Mouse (Mus musculus) forebrain, embryonic 13.5 days (tissue): Measurements from ENCODE around the gene Whamm. TPM values are rescaled to one million over a fixed set of nuclear protein-coding genes. Genes with fewer than 3 reads are reported as not detected.
A peak's percentile ranks its signal among the peaks of the same experiment; 100 is the strongest.

Experiments used
- ATAC-seq: fragments of 200-750 bp; cut with Nextera tagmentation; 2 replicates; pipeline ENCODE4 v1.8.0; 2017
- H3K27ac ChIP-seq: fragments of 300-500 bp; sonication (generic); 2 replicates; pipeline ENCODE4 v1.5.1; 2015; ENCODE audit warnings: inconsistent platforms, mild to moderate bottlenecking, moderate library complexity
- H3K27me3 ChIP-seq: fragments of 300-500 bp; sonication (generic); 2 replicates; pipeline ENCODE4 v1.6.1; 2015; ENCODE audit warnings: mild to moderate bottlenecking, inconsistent platforms
- H3K36me3 ChIP-seq: fragments of 300-500 bp; sonication (generic); 2 replicates; pipeline ENCODE4 v1.6.1; 2015; ENCODE audit warnings: mild to moderate bottlenecking, inconsistent platforms; ENCODE audit not compliant: poor library complexity, severe bottlenecking
- H3K4me1 ChIP-seq: fragments of 300-500 bp; sonication (generic); 2 replicates; pipeline ENCODE4 v1.6.1; 2015; ENCODE audit warnings: inconsistent platforms
- H3K4me2 ChIP-seq: fragments of 300-500 bp; sonication (generic); 2 replicates; pipeline ENCODE4 v1.6.1; 2015; ENCODE audit warnings: inconsistent platforms, mild to moderate bottlenecking, moderate library complexity
- H3K4me3 ChIP-seq: fragments of 300-500 bp; sonication (generic); 2 replicates; pipeline ENCODE4 v1.5.1; 2015; ENCODE audit warnings: mild to moderate bottlenecking, inconsistent platforms
- H3K9ac ChIP-seq: fragments of 300-500 bp; sonication (generic); 2 replicates; pipeline ENCODE4 v1.6.1; 2015; ENCODE audit warnings: mild to moderate bottlenecking, inconsistent platforms
- H3K9me3 ChIP-seq: fragments of 300-500 bp; sonication (generic); replicated peaks from 2 replicates; pipeline ENCODE4 v1.6.1; 2016; ENCODE audit warnings: inconsistent platforms
- WGBS: fragments of 180-500 bp; shearing (Covaris S2); methylation state at CpG from one replicate; pipeline ENCODE4 v1.1.7; 2015; 5-methylcytosine and 5-hydroxymethylcytosine counted together
- polyA plus RNA-seq: library from polyadenylated mRNA; unstranded; fragments of >200 nt; fragmentation: Nextera tagmentation; extraction: Ambion mirVana; gene quantifications from 2 replicates; pipeline ENCODE4 v1.2.1, GENCODE M21; 2015

Whamm gene
- polyA plus RNA-seq, 1 experiment from 2014 or later, result 4.5 TPM

DNA sequence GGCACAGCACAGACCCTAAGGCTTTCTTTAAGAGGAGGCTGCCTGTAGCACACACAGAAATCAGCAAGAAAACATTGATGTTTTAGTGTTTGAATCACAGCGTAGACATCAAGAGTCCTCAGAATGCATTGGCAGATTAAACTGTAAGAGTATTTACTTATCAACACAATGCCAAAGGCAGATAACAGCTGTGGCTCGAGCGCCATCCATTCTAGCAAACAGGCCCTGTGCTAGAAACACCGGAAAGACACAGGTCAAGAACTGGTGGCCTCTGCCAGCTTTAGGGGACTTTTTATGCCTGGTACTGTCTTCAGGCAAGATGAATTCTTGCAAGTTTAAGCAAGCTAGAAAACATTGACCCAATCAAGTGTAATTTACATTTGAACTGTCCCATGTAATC lies 4.7 kb upstream of the Whamm start:
- no peak overlapping the region for H3K4me3 ChIP-seq
- ATAC-seq, result no peak
- peaks cover 12% of the 10 kb centered on the region; the same call in 1 of the 2 replicates for H3K4me1 ChIP-seq
- H3K9me3 ChIP-seq, result no peaks in the 10 kb centered on the region
- H3K27ac ChIP-seq, result no peak overlapping the region
- H3K27me3 ChIP-seq, result no peaks in the 10 kb centered on the region
- no peak overlapping the region for H3K4me2 ChIP-seq
- H3K9ac ChIP-seq, result no peak overlapping the region
- WGBS, result 77% methylated on average over 4 of the region's 4 CpGs
- H3K36me3 ChIP-seq, result no peaks in the 10 kb centered on the region

DNA sequence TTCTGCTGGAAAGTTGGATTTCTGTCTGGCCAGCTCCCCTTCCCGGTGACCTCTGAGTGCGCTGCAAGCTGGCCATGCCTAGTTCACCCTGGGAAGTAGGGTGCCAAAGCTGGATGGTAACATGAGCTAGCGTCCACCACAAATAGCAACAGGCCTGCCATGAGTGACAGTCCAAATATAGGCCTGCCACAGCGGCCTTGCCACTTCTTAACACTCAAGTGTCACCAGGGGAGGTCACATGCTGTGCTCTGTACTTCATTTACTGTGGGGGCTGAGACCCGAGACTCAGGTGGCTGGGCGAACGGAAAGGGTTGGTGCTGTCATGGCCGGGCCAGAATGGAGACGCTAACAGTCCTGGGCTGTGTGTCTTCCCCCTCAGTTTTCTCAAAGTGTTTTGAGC lies 4.2 kb upstream of the Whamm start, which contains the start of gene Fsd2:
Fsd2 (minus strand) TSS at position 53 of the 400 bp plus-strand sequence.
- no peak for ATAC-seq
- Histone ChIP-seq H3K9ac (no peak within 1 kb of the TSS), H3K27ac (peak within 1 kb of the TSS; percentile 69), H3K36me3 (no peaks in the 10 kb centered on the region), H3K27me3 (no peaks in the 10 kb centered on the region), H3K4me3 (no peak within 1 kb of the TSS), H3K4me1 (peaks cover 13% of the 10 kb centered on the region), H3K4me2 (no peak within 1 kb of the TSS), H3K9me3 (no peaks in the 10 kb centered on the region)
- WGBS, result 83% methylated on average over 9 of the region's 9 CpGs

DNA sequence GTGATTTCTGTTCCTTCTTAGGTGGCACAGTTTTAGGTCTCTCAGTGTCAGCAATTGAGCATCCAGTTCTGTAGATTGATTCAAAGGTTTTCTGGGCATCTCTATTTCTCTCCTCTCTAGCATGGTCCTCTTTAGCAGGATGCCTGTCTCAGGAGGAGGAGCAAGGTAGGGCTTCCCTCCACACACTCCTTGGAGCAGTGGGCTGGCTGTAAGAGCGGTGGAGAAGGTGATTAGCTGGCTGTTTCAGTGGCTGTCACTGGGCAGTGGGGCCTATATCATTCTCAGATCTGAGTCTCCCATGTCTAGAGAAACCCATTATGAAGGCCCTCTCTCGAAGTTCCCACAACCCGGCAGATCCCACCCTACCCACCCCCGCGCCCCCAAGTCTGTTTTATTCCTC lies 3.7 kb upstream of the Whamm start:
- no peak overlapping the region for H3K4me2 ChIP-seq
- no peak for ATAC-seq

DNA sequence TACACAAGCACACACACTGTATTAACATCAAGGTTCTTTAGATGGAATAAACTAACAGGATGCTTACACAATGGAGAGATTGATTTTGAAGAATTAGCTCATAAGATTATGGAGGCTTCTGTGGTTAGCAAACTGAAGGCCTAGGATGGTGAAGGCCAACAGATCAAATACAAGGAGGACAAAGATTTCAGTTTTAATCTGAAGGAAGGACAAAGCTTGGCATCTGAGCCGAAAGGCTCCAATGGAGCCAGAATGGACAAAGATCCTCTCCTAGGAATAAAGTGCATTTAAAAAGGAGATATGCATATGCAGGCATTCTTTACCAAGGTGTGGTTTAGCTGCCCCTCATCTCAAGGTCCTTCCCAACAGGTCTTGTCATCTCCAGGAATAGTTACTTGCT lies 1.2 kb upstream of the Whamm start:
- peaks cover 1% of the 10 kb centered on the region for H3K36me3 ChIP-seq
- ATAC-seq, result no peak
- H3K4me2 ChIP-seq, result no peak overlapping the region
- H3K27ac ChIP-seq, result no peak overlapping the region
- H3K9ac ChIP-seq, result no peak overlapping the region
- H3K27me3 ChIP-seq, result no peaks in the 10 kb centered on the region
- 100% methylated on average over 1 of the region's 1 CpGs for WGBS
- H3K9me3 ChIP-seq, result no peaks in the 10 kb centered on the region
- no peak overlapping the region for H3K4me3 ChIP-seq
- H3K4me1 ChIP-seq, result peaks cover 32% of the 10 kb centered on the region

More for the DNA sequence above, 3.7 kb upstream of the Whamm start:
- Histone ChIP-seq H3K27ac (no peak overlapping the region), H3K9ac (no peak overlapping the region), H3K36me3 (no peaks in the 10 kb centered on the region), H3K27me3 (no peaks in the 10 kb centered on the region), H3K4me1 (peaks cover 18% of the 10 kb centered on the region), H3K4me3 (no peak overlapping the region), H3K9me3 (no peaks in the 10 kb centered on the region)
- WGBS, result 94% methylated on average over 5 of the region's 5 CpGs

DNA sequence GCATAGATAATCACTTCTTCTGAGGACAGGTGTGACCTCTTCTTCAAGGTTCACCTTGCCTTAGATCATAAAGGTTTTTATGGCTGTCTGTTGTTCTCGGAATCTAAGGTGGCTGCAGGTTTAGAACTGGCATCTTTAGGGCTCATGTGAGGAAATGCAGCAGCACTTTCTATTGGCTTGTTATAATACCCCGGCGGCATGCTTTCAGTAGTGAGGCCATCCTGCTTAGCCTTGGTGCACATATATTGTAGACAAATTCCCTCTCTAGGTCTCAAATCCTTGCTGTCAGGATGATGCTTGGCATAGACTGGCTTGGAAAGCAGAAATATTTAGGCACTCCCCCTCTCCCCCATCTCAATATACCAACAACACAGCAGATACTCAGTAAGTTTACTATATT lies 795 bp upstream of the Whamm start:
- H3K4me2 ChIP-seq, result no peak overlapping the region
- H3K27me3 ChIP-seq, result no peaks in the 10 kb centered on the region
- 93% methylated on average over 3 of the region's 3 CpGs for WGBS
- no peak for ATAC-seq
- H3K4me3 ChIP-seq, result no peak overlapping the region
- H3K9ac ChIP-seq, result no peak overlapping the region
- peaks cover 5% of the 10 kb centered on the region for H3K36me3 ChIP-seq
- peaks cover 30% of the 10 kb centered on the region for H3K4me1 ChIP-seq
- no peak overlapping the region for H3K27ac ChIP-seq
- no peaks in the 10 kb centered on the region for H3K9me3 ChIP-seq

DNA sequence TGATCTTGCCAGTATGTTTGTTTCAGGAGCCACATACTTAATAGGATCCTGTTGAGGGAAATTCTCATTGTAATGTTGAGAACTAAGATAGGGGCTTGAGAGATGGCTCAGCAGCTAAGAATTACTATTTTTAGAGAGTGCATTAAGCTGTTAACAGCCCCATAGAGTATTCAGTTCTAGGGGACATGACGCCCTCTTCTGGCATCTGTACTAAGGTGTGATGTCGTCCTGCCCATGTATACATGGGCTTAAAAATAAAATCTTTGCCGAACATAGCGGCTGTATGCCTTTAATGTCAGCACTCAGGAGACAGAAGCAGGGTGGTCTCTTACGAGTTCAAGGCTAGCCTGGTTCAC lies 336 bp upstream of the Whamm start:
- Histone ChIP-seq H3K9me3 (no peaks in the 10 kb centered on the region), H3K9ac (no peak overlapping the region), H3K27ac (no peak overlapping the region), H3K4me1 (peaks cover 25% of the 10 kb centered on the region), H3K4me3 (peak overlapping the region; percentile 84), H3K27me3 (no peaks in the 10 kb centered on the region), H3K4me2 (peak overlapping the region; percentile 75), H3K36me3 (peaks cover 9% of the 10 kb centered on the region)
- no peak; the same call in 1 of the 2 replicates for ATAC-seq
- 4% methylated on average over 5 of the region's 5 CpGs for WGBS

DNA sequence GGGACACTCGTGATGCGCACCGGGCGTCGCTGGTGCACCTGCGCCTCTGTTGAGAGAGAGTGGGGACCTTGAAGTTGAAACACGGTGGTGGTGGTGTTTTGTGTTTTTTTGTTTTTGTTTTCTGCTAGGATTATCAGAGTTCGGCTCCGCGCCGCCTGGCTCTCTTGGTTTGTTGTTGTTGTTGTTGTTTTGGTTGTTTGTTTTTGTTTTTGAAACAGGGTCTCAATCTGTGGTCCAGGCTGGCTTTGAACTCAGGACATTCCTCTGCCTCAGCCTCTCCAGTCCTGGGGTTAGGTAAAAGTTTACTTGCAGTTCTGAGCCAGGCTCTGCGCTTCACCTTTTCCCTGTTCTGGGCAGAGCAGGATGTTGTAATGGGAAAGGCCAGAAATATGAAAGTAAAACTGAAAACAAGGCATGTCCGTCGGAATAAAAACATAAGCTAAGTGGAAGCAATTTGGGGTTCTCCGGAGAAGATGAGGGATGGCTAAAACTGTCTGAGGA lies 925 bp downstream of the Whamm start:
- peak overlapping the region; percentile 75 for H3K4me2 ChIP-seq
- peaks cover 14% of the 10 kb centered on the region for H3K36me3 ChIP-seq
- H3K9me3 ChIP-seq, result no peaks in the 10 kb centered on the region
- peak overlapping the region; percentile 97 for H3K27ac ChIP-seq
- ATAC-seq, result no peak
- peaks cover 20% of the 10 kb centered on the region for H3K4me1 ChIP-seq
- no peaks in the 10 kb centered on the region for H3K27me3 ChIP-seq
- peak overlapping the region; percentile 91 for H3K9ac ChIP-seq
- H3K4me3 ChIP-seq, result peak overlapping the region; percentile 84
- 17% methylated on average over 15 of the region's 15 CpGs for WGBS

DNA sequence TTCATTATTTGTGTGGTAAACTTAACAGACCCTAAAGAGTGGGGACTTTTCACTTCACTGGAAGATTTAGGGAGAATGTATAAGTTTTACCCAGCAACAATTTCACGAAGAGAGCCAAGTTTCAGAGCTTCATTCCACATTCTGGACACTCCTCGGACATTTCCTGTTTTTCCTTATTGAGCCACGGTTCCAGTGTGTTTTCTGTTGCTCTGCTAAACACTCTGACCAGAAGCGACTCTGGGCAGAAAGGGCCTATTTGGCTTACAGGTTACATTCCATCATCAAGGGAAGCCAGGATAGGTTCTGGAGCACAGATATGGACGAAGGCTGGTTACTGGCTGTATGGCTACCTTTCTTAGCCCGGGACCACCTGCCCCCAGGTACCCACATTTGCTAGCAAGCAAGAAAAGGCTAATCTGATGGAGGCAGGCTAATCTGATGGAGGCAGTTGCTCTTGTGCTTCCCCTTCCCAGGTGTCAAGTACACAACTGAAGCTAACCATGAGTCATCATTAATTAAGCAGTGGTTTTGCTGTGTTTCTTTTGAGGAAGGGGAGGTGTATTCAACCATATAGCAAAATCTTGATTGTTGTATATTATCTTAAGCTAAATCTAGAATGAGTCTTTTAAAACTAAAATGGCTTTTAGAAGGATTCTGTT lies 1.7 kb downstream of the Whamm start:
- H3K4me1 ChIP-seq, result peaks cover 20% of the 10 kb centered on the region
- peak overlapping the region; percentile 84 for H3K4me3 ChIP-seq
- peak overlapping the region; percentile 75 for H3K4me2 ChIP-seq
- no peaks in the 10 kb centered on the region for H3K27me3 ChIP-seq
- peaks cover 15% of the 10 kb centered on the region for H3K36me3 ChIP-seq
- H3K9me3 ChIP-seq, result no peaks in the 10 kb centered on the region
- ATAC-seq, result no peak
- WGBS, result 81% methylated on average over 6 of the region's 6 CpGs
- H3K27ac ChIP-seq, result no peak overlapping the region
- 0 out of 2 replicates have a peak overlapping the region, but pooled peaks have one; percentile 13 for H3K9ac ChIP-seq

DNA sequence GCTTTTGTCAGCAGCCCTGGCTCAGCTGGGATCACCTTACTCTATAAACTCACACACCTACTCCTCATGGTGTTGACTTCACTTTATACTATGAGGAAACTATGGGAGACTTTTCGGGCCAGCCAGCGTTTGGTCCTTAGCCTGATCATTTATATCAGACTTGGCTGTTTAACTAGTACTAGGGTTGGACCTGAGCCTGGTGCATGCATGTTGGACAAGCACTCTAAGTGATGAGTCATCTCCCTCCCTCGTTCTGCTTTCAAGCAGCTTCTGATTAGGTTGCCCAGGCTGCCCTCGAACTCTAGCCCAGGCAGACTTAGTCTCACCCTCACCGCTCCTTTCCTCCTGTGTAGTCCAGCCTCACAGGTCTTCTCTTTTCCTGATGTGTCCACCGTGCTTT lies 2.3 kb downstream of the Whamm start:
- 94% methylated on average over 6 of the region's 6 CpGs for WGBS
- Histone ChIP-seq H3K4me1 (peaks cover 20% of the 10 kb centered on the region), H3K9me3 (no peaks in the 10 kb centered on the region), H3K27ac (no peak overlapping the region), H3K4me3 (no peak overlapping the region), H3K9ac (no peak overlapping the region), H3K27me3 (no peaks in the 10 kb centered on the region), H3K36me3 (peaks cover 21% of the 10 kb centered on the region), H3K4me2 (peak overlapping the region; percentile 4; the same call in 1 of the 2 replicates)
- ATAC-seq, result no peak

DNA sequence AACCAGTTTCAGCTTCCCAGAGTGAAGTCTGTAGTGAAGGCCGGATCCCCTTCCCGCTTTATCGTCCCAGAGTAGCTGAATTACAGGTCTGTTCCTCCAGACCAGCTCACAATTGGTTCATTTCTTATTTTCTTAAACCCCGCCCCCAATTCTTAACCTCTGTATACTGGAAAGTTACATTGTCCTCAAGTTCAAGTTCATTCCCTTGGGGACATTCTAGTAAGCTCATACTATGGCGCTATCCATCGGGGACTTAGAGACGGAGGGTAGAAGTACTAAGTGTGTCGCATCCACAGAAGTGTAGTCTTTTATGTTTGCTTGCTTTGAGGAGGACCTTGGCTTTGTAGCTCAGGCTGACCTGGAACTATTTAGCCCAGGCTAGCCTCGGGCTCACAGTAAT lies 2.8 kb downstream of the Whamm start:
- H3K4me2 ChIP-seq, result no peak overlapping the region

DNA sequence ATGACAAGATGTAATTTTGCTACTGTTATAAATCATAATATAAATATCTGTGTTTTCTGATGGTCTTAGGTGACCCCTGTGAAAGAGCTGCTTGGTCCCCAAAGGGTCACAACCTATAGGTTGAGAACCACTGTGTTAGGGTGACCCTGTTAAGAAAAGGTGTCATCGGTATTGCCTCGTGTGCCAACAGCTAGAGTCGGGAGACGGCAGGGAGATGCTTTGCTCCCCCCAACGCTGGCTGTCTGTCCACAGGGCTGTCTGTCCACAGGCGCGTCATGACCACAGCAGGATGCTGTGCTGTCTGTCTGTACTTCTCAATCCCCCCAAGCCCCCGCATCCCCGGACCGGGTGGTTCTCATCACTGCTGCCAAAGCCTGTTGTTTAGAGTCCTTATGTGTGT lies 4.5 kb downstream of the Whamm start:
- H3K4me2 ChIP-seq, result no peak overlapping the region
- H3K9me3 ChIP-seq, result no peaks in the 10 kb centered on the region
- no peak overlapping the region for H3K27ac ChIP-seq
- WGBS, result 92% methylated on average over 10 of the region's 10 CpGs
- no peaks in the 10 kb centered on the region for H3K27me3 ChIP-seq
- peaks cover 36% of the 10 kb centered on the region for H3K36me3 ChIP-seq
- peaks cover 20% of the 10 kb centered on the region for H3K4me1 ChIP-seq
- ATAC-seq, result no peak
- H3K9ac ChIP-seq, result no peak overlapping the region
- no peak overlapping the region for H3K4me3 ChIP-seq

More for the DNA sequence above, 2.8 kb downstream of the Whamm start:
- 94% methylated on average over 9 of the region's 9 CpGs for WGBS
- no peaks in the 10 kb centered on the region for H3K27me3 ChIP-seq
- no peak for ATAC-seq
- no peak overlapping the region for H3K27ac ChIP-seq
- H3K9me3 ChIP-seq, result no peaks in the 10 kb centered on the region
- H3K4me1 ChIP-seq, result peaks cover 20% of the 10 kb centered on the region
- no peak overlapping the region for H3K4me3 ChIP-seq
- H3K36me3 ChIP-seq, result peaks cover 25% of the 10 kb centered on the region
- H3K9ac ChIP-seq, result no peak overlapping the region

DNA sequence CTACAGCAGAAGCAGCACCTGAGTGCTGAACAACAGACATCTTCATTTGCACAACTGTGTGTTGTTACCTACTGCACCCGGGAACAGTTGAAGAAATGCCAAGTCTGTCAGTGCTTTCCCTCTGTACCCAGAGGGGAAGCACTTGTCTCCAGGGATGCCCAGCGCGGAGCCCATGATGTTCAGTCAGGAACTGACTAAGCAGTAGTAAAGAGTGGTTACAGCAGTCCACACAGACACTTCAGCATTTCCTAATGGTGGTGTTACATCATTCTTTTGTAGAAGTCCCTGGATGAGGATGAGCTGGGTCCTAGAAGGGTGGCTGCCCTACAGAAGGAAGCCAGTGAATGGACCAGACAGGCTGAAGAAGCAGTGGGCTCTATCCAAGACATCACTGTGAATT lies 6.8 kb downstream of the Whamm start:
- 96% methylated on average over 3 of the region's 3 CpGs for WGBS
- peaks cover 36% of the 10 kb centered on the region for H3K36me3 ChIP-seq
- no peak overlapping the region for H3K27ac ChIP-seq
- H3K4me2 ChIP-seq, result no peak overlapping the region
- H3K27me3 ChIP-seq, result no peaks in the 10 kb centered on the region
- H3K9ac ChIP-seq, result no peak overlapping the region
- no peaks in the 10 kb centered on the region for H3K9me3 ChIP-seq
- peaks cover 9% of the 10 kb centered on the region for H3K4me1 ChIP-seq
- ATAC-seq, result no peak
- H3K4me3 ChIP-seq, result no peak overlapping the region

DNA sequence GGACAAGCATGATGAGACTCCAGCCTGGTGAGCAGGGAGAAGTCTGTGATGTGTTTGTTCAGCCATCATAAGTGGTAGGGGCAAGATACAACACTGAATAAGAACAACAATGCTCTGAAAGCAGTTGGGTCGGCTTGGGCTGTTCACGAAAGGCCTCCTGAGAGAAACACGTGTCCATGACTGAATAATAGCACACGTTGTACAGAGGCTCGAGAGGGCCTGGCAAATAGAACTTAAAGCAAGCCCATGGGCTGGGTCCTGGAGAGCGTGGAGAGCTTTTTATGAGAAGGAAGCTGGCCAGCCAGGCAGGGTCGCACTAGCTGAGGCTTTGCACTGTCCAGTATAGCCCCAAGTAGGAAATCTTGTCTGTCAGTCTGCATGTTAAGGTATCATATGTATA lies 7.3 kb downstream of the Whamm start:
- H3K9me3 ChIP-seq, result no peaks in the 10 kb centered on the region
- ATAC-seq, result no peak
- peaks cover 4% of the 10 kb centered on the region; the same call in 1 of the 2 replicates for H3K4me1 ChIP-seq
- no peak overlapping the region for H3K4me2 ChIP-seq
- H3K36me3 ChIP-seq, result peaks cover 36% of the 10 kb centered on the region
- 94% methylated on average over 7 of the region's 7 CpGs for WGBS
- no peak overlapping the region for H3K4me3 ChIP-seq
- no peaks in the 10 kb centered on the region for H3K27me3 ChIP-seq
- H3K27ac ChIP-seq, result no peak overlapping the region
- no peak overlapping the region for H3K9ac ChIP-seq
